Mouse (Mus musculus): ENCODE data around the gene Mthfd2. TPM values are rescaled to one million over a fixed set of nuclear protein-coding genes. Genes with fewer than 3 reads are reported as not detected.
A peak's percentile ranks its signal among the peaks of the same experiment; 100 is the strongest.

The Mthfd2 gene
- polyA plus RNA-seq, 1 experiment from 2014 or later, result 62.6 TPM

DNA sequence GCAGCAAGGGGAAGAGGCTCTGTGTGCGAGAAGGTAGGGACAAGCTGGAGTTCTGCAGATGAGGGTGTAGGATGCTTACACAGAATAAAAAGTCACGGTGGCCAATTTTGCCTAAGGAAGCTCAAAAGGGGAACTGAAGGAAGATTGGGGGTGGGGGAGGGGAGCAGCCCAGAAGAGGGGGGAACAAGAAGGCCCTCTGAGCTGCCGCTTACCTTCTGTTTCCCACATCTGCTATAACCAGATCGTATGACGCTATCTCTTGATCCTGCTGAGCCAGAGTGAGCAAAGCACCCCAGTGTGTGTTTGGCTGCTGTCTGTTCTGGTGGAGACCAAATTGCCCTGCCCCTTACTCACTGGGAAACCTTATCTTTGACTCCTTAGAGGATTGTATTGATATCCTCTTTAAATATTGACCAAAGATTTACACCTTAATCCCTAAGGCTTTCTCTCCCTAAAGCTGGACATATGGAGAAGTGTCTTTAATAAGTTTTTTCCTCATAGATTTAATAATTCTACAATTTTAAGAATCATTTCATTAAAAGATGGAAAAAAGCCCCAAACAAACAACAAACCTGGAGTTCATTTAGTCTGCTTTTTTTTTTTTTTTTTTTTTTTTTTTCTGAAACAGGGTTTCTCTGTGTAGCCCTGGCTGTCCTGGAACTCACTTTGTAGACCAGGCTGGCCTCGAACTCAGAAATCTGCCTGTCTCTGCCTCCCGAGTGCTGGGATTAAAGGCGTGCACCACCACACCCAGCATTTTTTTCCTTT is 1.9 kb downstream of the Mthfd2 start:
- H3K36me3 ChIP-seq (replicated peaks), result peaks cover 7% of the 10 kb centered on the region
- H3K4me1 ChIP-seq, result peaks cover 15% of the 10 kb centered on the region
- H3K27me3 ChIP-seq (replicated peaks; ENCODE audit: low read depth, poor library complexity, severe bottlenecking), result no peaks in the 10 kb centered on the region
- H3K4me3 ChIP-seq, result no peak overlapping the region
- H3K9me3 ChIP-seq, result no peaks in the 10 kb centered on the region
- WGBS, result 69% methylated on average over 8 of the region's 8 CpGs
- no peak for DNase-seq (ENCODE audit: low spot score)
- no peak overlapping the region for H3K27ac ChIP-seq (replicated peaks)

DNA sequence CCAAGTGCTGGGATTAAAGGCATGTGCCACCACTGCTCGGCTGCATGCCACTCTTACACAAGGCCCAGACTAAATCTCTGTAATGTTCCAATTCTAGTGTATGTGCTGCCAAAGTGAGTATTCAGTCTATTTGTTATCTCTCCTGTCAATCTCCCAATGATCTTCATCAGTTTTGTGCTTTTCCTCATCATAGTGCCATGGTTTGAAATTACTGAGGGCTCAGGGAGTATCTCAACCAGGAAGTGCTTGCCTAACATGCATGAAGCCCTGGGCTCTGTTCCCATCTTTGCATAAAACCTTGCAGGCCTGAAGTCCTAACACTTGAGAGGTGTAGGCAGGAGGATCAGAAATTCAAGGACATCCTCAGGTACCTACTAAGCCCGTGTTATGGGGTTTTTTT is 2.9 kb downstream of the Mthfd2 start:
- H3K4me3 ChIP-seq, result no peak overlapping the region

DNA sequence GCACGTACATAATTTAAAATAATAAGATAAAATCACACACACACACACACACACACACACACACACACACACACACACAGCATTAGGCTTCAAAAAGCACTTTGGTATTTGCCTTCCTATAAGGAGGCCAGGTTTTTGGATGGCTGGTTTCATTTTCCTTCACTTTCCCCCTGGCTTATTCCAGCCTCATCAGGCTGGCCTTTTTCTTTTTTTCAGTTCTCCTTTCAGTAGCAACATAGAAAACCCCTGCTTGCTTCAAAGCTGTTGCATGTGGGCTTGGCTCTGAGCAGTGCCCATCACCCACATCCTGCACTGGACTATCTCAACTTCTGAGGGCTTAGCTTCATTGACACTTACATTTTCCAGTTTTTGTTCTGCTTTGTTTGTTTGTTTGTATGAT is 3.8 kb downstream of the Mthfd2 start:
- Histone ChIP-seq H3K27ac (replicated peaks) (no peak overlapping the region), H3K4me3 (no peak overlapping the region), H3K4me1 (peaks cover 12% of the 10 kb centered on the region), H3K27me3 (replicated peaks; ENCODE audit: low read depth, poor library complexity, severe bottlenecking) (no peaks in the 10 kb centered on the region), H3K36me3 (replicated peaks) (no peaks in the 10 kb centered on the region), H3K9me3 (no peaks in the 10 kb centered on the region)
- no peak for DNase-seq (ENCODE audit: low spot score)
- WGBS, result 35% methylated on average over 1 of the region's 1 CpGs

More for the DNA sequence above, 2.9 kb downstream of the Mthfd2 start:
- Histone ChIP-seq H3K36me3 (replicated peaks) (peaks cover 2% of the 10 kb centered on the region; the same call in 1 of the 2 replicates), H3K27me3 (replicated peaks; ENCODE audit: low read depth, poor library complexity, severe bottlenecking) (no peaks in the 10 kb centered on the region), H3K4me1 (peaks cover 15% of the 10 kb centered on the region), H3K27ac (replicated peaks) (no peak overlapping the region), H3K9me3 (no peaks in the 10 kb centered on the region)
- DNase-seq (ENCODE audit: low spot score), result no peak
- 53% methylated on average over 2 of the region's 2 CpGs for WGBS

DNA sequence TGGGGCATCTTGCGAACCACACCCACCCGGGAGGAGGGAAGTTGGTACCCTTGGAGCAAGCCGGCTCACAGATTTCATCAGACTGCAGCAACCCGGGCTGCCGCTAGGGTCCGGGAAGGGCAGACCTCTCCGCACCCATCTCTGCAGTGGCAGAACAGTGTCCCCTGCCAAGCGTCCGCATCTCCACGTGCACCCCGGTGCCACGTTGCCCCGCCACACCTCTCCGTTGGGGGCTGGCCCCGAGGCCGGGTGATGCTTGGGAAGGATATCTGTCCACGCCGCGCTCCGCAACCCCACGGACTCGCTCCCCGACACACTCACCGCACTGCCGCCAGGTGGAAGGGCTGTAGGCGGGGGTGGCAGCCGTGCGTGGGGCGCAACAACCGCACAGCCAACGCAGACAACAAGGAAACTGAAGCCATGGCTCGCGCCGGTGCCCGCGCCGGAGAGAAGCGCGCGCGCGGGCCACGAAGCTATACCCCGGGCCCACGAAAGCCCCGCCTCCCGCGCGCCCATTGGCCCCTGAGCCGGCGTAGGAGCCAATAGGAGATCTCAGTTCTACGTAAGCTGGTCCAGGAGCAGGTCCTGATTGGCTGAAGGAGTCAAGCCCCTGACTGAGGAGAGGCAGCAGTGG is 8.5 kb downstream of the Mthfd2 start:
- H3K27ac ChIP-seq (replicated peaks), result peak overlapping the region; percentile 95
- peaks cover 12% of the 10 kb centered on the region for H3K36me3 ChIP-seq (replicated peaks)
- WGBS, result under 1% methylated on average over 52 of the region's 52 CpGs
- peak; percentile 93 for DNase-seq (ENCODE audit: low spot score)
- H3K27me3 ChIP-seq (replicated peaks; ENCODE audit: low read depth, poor library complexity, severe bottlenecking), result no peaks in the 10 kb centered on the region
- H3K4me3 ChIP-seq, result peak overlapping the region; percentile 97
- H3K4me1 ChIP-seq, result peaks cover 22% of the 10 kb centered on the region
- H3K9me3 ChIP-seq, result no peaks in the 10 kb centered on the region

DNA sequence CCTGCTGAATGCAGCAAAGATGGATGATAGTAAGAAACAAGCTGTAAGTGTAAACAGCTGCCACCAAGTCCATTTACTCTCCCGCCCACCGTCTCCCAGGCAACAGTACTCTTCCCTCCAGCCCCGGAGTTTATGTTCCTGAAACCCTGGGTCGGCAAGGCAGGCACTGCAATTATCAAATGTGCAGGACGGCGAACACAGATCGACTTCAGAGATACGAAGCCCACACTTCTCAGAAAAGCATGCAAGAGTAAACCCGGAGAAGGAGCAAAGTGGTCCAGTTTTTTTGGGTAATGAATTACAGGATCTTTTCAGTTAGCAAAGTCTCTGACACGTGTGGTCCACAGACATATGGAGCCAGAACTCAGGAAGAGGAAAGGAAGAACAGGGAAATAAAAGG is 9.7 kb downstream of the Mthfd2 start:
- WGBS, result 17% methylated on average over 10 of the region's 10 CpGs
- no peaks in the 10 kb centered on the region for H3K9me3 ChIP-seq
- no peaks in the 10 kb centered on the region for H3K27me3 ChIP-seq (replicated peaks; ENCODE audit: low read depth, poor library complexity, severe bottlenecking)
- H3K36me3 ChIP-seq (replicated peaks), result peaks cover 24% of the 10 kb centered on the region
- peak; percentile 72 for DNase-seq (ENCODE audit: low spot score)
- H3K4me3 ChIP-seq, result peak overlapping the region; percentile 97
- H3K27ac ChIP-seq (replicated peaks), result no peak overlapping the region
- peaks cover 22% of the 10 kb centered on the region for H3K4me1 ChIP-seq

DNA sequence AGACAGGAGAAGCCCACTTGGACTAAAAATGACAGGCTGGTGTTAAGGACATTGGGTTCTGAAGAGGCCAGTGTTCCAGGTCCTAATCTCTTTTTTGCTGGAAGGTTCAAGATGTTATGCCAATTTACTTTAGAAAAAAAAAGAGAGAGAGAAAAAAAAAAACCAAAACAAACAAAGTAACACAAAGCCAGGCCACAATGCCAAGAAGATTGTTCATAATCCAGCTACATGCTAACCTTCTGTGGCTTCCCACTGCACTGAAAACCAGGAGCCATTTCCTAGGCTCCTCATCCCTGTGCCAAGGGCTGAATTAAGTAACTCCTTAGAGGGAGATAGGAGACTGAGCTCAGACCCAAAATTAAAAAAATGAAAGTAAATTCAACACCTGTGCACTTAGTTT is 10.4 kb downstream of the Mthfd2 start:
- Histone ChIP-seq H3K27me3 (replicated peaks; ENCODE audit: low read depth, poor library complexity, severe bottlenecking) (no peaks in the 10 kb centered on the region), H3K4me1 (peaks cover 22% of the 10 kb centered on the region), H3K4me3 (peak overlapping the region; percentile 97; the same call in 1 of the 2 replicates), H3K9me3 (no peaks in the 10 kb centered on the region), H3K36me3 (replicated peaks) (peaks cover 31% of the 10 kb centered on the region), H3K27ac (replicated peaks) (no peak overlapping the region)
- DNase-seq (ENCODE audit: low spot score), result no peak

DNA sequence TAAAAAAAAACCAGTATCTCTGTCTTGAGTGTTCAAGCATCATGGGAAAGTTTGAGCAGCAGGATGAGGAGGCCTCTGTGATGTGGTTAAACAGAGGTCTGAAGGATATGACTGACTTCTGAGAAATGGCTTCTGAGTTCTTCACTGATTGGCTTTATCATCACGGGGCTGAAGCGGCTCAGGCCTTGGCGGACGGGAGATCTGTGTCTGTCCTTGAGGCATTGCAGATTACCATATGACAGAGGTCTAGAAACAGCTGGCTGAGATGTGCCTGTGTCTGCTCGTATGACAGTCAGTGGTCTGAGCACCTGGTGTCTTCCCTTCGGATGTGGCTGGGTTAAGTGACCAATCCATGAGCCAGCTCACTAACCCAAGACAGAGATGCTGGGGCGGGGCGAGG is 13.2 kb downstream of the Mthfd2 start:
- 91% methylated on average over 8 of the region's 8 CpGs for WGBS
- H3K27me3 ChIP-seq (replicated peaks; ENCODE audit: low read depth, poor library complexity, severe bottlenecking), result no peaks in the 10 kb centered on the region
- H3K27ac ChIP-seq (replicated peaks), result no peak overlapping the region
- peaks cover 59% of the 10 kb centered on the region for H3K36me3 ChIP-seq (replicated peaks)
- peaks cover 22% of the 10 kb centered on the region for H3K4me1 ChIP-seq
- H3K4me3 ChIP-seq, result no peak overlapping the region
- DNase-seq (ENCODE audit: low spot score), result no peak
- no peaks in the 10 kb centered on the region for H3K9me3 ChIP-seq

DNA sequence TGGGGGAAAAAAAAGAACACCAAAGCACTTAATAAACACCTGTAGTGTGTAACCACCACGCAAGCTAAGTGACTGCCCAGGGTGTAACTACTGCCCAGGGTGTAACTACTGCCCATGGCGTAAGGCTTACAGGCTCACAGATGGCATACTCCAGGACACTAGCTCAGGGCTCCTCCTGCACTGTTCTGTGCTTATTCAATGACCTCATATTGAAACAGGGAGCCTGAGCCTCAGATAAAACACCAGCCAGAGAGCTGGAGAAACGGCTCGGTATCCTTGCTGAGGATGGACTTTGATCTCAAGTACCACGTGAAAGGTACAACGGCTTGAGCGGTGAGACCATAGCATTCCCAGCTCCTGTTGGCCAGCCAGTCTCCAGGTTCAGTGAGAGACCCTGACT is 13.7 kb downstream of the Mthfd2 start:
- H3K9me3 ChIP-seq, result no peaks in the 10 kb centered on the region
- no peak for DNase-seq (ENCODE audit: low spot score)
- H3K27me3 ChIP-seq (replicated peaks; ENCODE audit: low read depth, poor library complexity, severe bottlenecking), result no peaks in the 10 kb centered on the region
- peaks cover 64% of the 10 kb centered on the region for H3K36me3 ChIP-seq (replicated peaks)
- no peak overlapping the region for H3K4me3 ChIP-seq
- WGBS, result 90% methylated on average over 7 of the region's 7 CpGs
- H3K4me1 ChIP-seq, result peaks cover 21% of the 10 kb centered on the region
- no peak overlapping the region for H3K27ac ChIP-seq (replicated peaks)

DNA sequence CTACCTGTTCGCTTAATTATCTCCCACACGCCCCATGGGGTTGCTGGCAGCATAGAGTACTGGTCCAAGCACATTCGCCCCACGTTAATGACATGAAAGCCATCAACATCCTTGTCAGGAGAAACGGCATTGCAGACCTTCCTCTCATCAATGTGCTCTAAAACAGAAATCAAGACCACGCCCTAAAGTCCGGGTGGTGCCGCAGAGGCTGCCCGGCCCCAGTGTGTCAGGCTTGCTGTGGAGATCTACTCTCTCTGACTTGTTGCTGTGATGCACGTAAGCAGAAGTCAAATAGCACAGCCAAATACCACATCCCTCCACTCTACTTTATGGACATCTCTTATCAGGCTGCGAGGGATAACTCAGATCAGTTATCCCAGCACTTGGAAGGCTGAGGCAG is 14.5 kb downstream of the Mthfd2 start:
- H3K27me3 ChIP-seq (replicated peaks; ENCODE audit: low read depth, poor library complexity, severe bottlenecking), result no peaks in the 10 kb centered on the region
- 94% methylated on average over 11 of the region's 11 CpGs for WGBS
- peaks cover 72% of the 10 kb centered on the region for H3K36me3 ChIP-seq (replicated peaks)
- peaks cover 13% of the 10 kb centered on the region for H3K4me1 ChIP-seq
- no peak overlapping the region for H3K4me3 ChIP-seq
- no peak for DNase-seq (ENCODE audit: low spot score)
- H3K27ac ChIP-seq (replicated peaks), result no peak overlapping the region
- no peaks in the 10 kb centered on the region for H3K9me3 ChIP-seq

DNA sequence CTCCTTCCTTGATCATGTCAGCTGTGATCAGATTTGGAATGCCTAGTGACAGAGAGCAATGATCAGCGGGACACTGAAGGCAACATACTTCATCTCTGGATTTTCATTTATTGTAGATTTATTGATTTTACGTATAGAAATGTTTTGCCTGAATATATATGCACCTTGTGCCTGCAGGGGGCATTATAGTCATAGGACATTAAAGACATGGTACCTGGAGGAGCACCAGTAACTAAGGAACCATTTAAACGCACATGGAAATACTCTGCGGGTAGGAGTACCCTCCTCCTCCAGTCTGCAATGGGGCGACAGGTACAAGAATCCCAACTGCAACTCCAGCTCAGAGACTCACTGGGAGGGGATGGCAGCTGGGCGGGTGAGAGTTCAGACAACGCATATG is 16.7 kb downstream of the Mthfd2 start:
- H3K27ac ChIP-seq (replicated peaks), result no peak overlapping the region
- H3K4me1 ChIP-seq, result no peaks in the 10 kb centered on the region
- no peak overlapping the region for H3K4me3 ChIP-seq
- WGBS, result 93% methylated on average over 7 of the region's 7 CpGs
- H3K9me3 ChIP-seq, result no peaks in the 10 kb centered on the region
- DNase-seq (ENCODE audit: low spot score), result no peak
- H3K27me3 ChIP-seq (replicated peaks; ENCODE audit: low read depth, poor library complexity, severe bottlenecking), result no peaks in the 10 kb centered on the region
- peaks cover 94% of the 10 kb centered on the region for H3K36me3 ChIP-seq (replicated peaks)

DNA sequence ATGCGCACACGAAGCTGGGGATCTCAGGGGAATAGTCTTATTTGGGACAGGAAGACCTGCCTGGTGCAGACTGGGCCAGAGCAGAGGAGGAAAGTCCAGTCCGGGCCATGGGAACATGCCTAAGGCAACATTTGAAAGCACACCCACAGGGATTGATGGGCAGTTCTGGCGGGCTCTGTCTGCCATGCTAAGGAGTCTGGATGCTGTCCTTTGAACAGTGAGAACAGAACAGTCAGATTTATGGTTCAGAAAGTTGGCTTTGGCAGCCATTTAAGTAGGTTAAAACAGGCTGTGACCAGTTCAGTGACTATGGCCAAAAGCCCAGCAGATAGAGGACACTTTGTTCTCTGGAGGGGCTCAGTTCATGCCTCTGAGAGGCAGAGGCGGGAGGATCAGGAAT is 23.4 kb downstream of the Mthfd2 start:
- H3K27me3 ChIP-seq (replicated peaks; ENCODE audit: low read depth, poor library complexity, severe bottlenecking), result no peaks in the 10 kb centered on the region

DNA sequence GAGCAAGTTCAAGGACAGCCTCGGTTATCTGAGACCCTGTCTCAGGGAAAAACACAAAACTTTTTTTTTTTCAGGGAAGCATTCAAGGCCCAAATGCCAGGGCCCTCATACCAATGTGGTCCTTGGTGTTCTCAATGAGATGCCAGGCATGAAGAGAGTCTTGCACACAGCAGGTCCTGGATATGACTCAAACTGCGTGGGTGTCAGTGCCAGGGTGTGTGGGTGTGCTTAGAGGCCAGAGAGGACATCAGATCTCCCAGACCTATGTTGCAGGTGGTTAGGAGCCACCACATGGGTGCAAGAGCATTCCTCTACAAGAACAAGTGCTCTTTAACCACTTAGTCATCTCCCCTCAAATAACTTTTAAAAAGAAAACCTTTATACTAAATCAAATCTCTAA is 24.4 kb downstream of the Mthfd2 start:
- Histone ChIP-seq H3K4me3 (no peak overlapping the region), H3K4me1 (peaks cover 5% of the 10 kb centered on the region; the same call in 1 of the 2 replicates), H3K27ac (replicated peaks) (no peak overlapping the region), H3K27me3 (replicated peaks; ENCODE audit: low read depth, poor library complexity, severe bottlenecking) (no peaks in the 10 kb centered on the region), H3K9me3 (no peaks in the 10 kb centered on the region), H3K36me3 (replicated peaks) (peaks cover 29% of the 10 kb centered on the region)
- DNase-seq (ENCODE audit: low spot score), result no peak
- WGBS, result 83% methylated on average over 2 of the region's 2 CpGs

More for the DNA sequence above, 23.4 kb downstream of the Mthfd2 start:
- Histone ChIP-seq H3K9me3 (no peaks in the 10 kb centered on the region), H3K36me3 (replicated peaks) (peaks cover 38% of the 10 kb centered on the region), H3K4me1 (no peaks in the 10 kb centered on the region), H3K4me3 (no peak overlapping the region), H3K27ac (replicated peaks) (no peak overlapping the region)
- DNase-seq (ENCODE audit: low spot score), result no peak
- WGBS, result 75% methylated on average over 5 of the region's 5 CpGs
